Mouse (Mus musculus): Measurements from ENCODE around the gene BC051142. TPM values are rescaled to one million over a fixed set of nuclear protein-coding genes. Genes with fewer than 3 reads are reported as not detected.

BC051142 gene
- polyA plus RNA-seq, 1 experiment = 1.4 TPM

GRCm38 (mm10) chr17:34427597-34427996 lies 29.0 kb downstream of the BC051142 start:
- Histone ChIP-seq H3K27ac (ENCODE audit: control insufficient read depth, insufficient read depth, low read length) (no peak overlapping the region), H3K27me3 (ENCODE audit: control insufficient read depth, insufficient read depth, low read length) (no peaks in the 10 kb centered on the region), H3K36me3 (ENCODE audit: control insufficient read depth, insufficient read depth, low read length) (no peaks in the 10 kb centered on the region), H3K4me3 (ENCODE audit: control insufficient read depth, insufficient read depth, low read length) (no peak overlapping the region), H3K4me1 (replicated peaks; ENCODE audit: control insufficient read depth, insufficient read depth, low read length) (no peaks in the 10 kb centered on the region)
- DNase-seq = no peak
- TF ChIP-seq POLR2A (IDR thresholded peaks at IDR 0.05; ENCODE audit: control insufficient read depth, extremely low read depth, insufficient read depth, low read length, poor library complexity) (no peak), CTCF (IDR thresholded peaks at IDR 0.05; ENCODE audit: borderline replicate concordance, control insufficient read depth, extremely low read depth, insufficient read depth, low read length, poor library complexity) (no peak)

DNA sequence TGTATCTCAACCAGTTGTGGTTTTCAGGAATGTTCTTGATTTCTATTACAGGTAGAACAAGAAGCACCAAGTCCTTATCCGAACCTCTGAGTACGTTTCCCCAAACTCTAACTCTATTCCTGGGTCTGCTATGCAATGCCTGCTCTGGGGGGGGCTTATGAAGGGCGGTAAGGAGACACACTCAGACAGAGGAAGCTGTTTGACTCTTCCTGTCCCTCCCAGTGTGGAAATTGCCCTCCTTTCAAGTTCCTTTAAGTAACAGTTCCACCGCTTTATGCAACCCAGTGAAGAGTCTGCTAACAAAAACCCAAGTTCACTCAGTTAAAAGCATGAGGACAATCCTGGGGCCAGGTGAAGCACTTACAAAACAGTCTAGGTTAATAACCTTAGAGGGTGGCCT lies 38.5 kb downstream of the BC051142 start:
- Histone ChIP-seq H3K36me3 (ENCODE audit: control insufficient read depth, insufficient read depth, low read length) (no peaks in the 10 kb centered on the region), H3K27ac (ENCODE audit: control insufficient read depth, insufficient read depth, low read length) (no peak overlapping the region), H3K4me3 (ENCODE audit: control insufficient read depth, insufficient read depth, low read length) (no peak overlapping the region), H3K27me3 (ENCODE audit: control insufficient read depth, insufficient read depth, low read length) (no peaks in the 10 kb centered on the region), H3K4me1 (replicated peaks; ENCODE audit: control insufficient read depth, insufficient read depth, low read length) (0 out of 2 replicates have a peak, but pooled peaks cover 4% of the 10 kb centered on the region)
- WGBS = 13% methylated on average over 4 of the region's 4 CpGs
- TF ChIP-seq POLR2A (IDR thresholded peaks at IDR 0.05; ENCODE audit: control insufficient read depth, extremely low read depth, insufficient read depth, low read length, poor library complexity) = no peak
- TF ChIP-seq CTCF (IDR thresholded peaks at IDR 0.05; ENCODE audit: borderline replicate concordance, control insufficient read depth, extremely low read depth, insufficient read depth, low read length, poor library complexity) = no peak
- DNase-seq = no peak

DNA sequence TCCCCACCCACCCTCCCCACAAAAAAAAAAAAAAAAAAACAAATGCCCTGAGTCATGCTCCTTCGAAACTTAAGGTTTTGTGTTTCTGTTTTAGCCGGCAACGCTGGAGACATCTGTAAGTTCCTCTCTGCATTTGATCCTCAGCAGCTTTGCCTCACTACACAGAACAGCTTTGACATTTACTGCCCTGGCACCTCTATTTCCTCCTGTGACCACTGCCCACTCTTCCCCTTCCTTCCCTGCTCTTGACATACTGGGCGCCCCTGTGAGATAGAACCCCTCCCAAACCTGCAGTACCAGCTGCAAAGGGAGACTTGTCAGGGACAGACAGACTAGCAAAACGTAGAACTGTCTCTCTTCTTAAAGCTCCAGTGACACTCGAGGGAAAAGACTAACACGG lies 39.0 kb downstream of the BC051142 start:
- DNase-seq = no peak
- Histone ChIP-seq H3K4me1 (replicated peaks; ENCODE audit: control insufficient read depth, insufficient read depth, low read length) (0 out of 2 replicates have a peak, but pooled peaks cover 4% of the 10 kb centered on the region), H3K27ac (ENCODE audit: control insufficient read depth, insufficient read depth, low read length) (no peak overlapping the region), H3K4me3 (ENCODE audit: control insufficient read depth, insufficient read depth, low read length) (no peak overlapping the region), H3K36me3 (ENCODE audit: control insufficient read depth, insufficient read depth, low read length) (no peaks in the 10 kb centered on the region), H3K27me3 (ENCODE audit: control insufficient read depth, insufficient read depth, low read length) (no peaks in the 10 kb centered on the region)
- no peak for TF ChIP-seq POLR2A (IDR thresholded peaks at IDR 0.05; ENCODE audit: control insufficient read depth, extremely low read depth, insufficient read depth, low read length, poor library complexity)
- no peak for TF ChIP-seq CTCF (IDR thresholded peaks at IDR 0.05; ENCODE audit: borderline replicate concordance, control insufficient read depth, extremely low read depth, insufficient read depth, low read length, poor library complexity)
- 4% methylated on average over 7 of the region's 7 CpGs for WGBS

DNA sequence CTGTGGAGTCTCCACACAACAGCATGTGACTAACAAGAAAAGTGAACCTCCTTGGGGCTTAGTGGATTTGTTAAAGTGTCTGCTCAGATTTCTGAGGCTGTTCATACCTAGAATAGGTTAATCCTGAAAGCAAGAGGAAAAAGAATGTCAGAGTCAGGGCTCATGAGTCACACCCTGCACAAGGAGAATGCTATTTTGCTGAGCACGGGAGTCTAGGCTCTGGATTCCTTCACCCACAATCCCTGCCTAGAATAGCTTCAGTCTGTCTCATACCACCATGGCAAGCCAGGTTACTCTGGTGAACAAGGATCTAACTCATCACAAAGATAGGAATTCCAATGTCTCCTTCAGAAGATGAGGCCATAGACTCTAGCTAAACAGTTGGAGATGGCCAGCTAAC lies 40.0 kb downstream of the BC051142 start:
- H3K27ac ChIP-seq (ENCODE audit: control insufficient read depth, insufficient read depth, low read length) = no peak overlapping the region
- WGBS = 66% methylated on average over 1 of the region's 1 CpGs
- no peaks in the 10 kb centered on the region for H3K36me3 ChIP-seq (ENCODE audit: control insufficient read depth, insufficient read depth, low read length)
- no peak overlapping the region for H3K4me3 ChIP-seq (ENCODE audit: control insufficient read depth, insufficient read depth, low read length)
- H3K4me1 ChIP-seq (replicated peaks; ENCODE audit: control insufficient read depth, insufficient read depth, low read length) = 0 out of 2 replicates have a peak, but pooled peaks cover 4% of the 10 kb centered on the region
- DNase-seq = no peak
- no peaks in the 10 kb centered on the region for H3K27me3 ChIP-seq (ENCODE audit: control insufficient read depth, insufficient read depth, low read length)
- TF ChIP-seq CTCF (IDR thresholded peaks at IDR 0.05; ENCODE audit: borderline replicate concordance, control insufficient read depth, extremely low read depth, insufficient read depth, low read length, poor library complexity) = no peak
- TF ChIP-seq POLR2A (IDR thresholded peaks at IDR 0.05; ENCODE audit: control insufficient read depth, extremely low read depth, insufficient read depth, low read length, poor library complexity) = no peak

DNA sequence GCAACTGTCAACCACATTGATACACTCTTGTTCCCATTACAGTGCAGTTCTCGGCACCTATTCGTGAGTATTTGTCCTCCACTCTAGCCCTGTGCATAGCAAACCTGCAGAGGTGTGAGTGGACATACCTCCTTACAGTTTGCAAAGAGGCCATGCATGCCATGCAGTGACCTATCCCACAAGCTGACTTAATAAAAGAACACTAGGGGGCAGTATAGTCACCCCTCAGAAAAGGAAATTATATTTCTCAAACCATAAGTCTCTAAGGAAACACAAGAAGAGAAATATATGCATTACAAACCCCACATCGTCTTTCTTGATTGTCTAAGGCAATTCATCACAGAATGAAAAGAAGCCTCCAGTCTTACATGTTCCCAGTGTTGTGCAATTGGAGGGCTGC lies 41.2 kb downstream of the BC051142 start:
- Histone ChIP-seq H3K27ac (ENCODE audit: control insufficient read depth, insufficient read depth, low read length) (no peak overlapping the region), H3K4me1 (replicated peaks; ENCODE audit: control insufficient read depth, insufficient read depth, low read length) (0 out of 2 replicates have a peak, but pooled peaks cover 4% of the 10 kb centered on the region), H3K36me3 (ENCODE audit: control insufficient read depth, insufficient read depth, low read length) (no peaks in the 10 kb centered on the region), H3K4me3 (ENCODE audit: control insufficient read depth, insufficient read depth, low read length) (no peak overlapping the region), H3K27me3 (ENCODE audit: control insufficient read depth, insufficient read depth, low read length) (no peaks in the 10 kb centered on the region)
- TF ChIP-seq POLR2A (IDR thresholded peaks at IDR 0.05; ENCODE audit: control insufficient read depth, extremely low read depth, insufficient read depth, low read length, poor library complexity) = no peak
- 39% methylated on average over 3 of the region's 3 CpGs for WGBS
- no peak for DNase-seq

GRCm38 (mm10) chr17:34441990-34442389 lies 43.4 kb downstream of the BC051142 start:
- Histone ChIP-seq H3K4me3 (ENCODE audit: control insufficient read depth, insufficient read depth, low read length) (no peak overlapping the region), H3K4me1 (replicated peaks; ENCODE audit: control insufficient read depth, insufficient read depth, low read length) (0 out of 2 replicates have a peak, but pooled peaks cover 4% of the 10 kb centered on the region), H3K36me3 (ENCODE audit: control insufficient read depth, insufficient read depth, low read length) (no peaks in the 10 kb centered on the region), H3K27me3 (ENCODE audit: control insufficient read depth, insufficient read depth, low read length) (no peaks in the 10 kb centered on the region), H3K27ac (ENCODE audit: control insufficient read depth, insufficient read depth, low read length) (no peak overlapping the region)
- no peak for TF ChIP-seq CTCF (IDR thresholded peaks at IDR 0.05; ENCODE audit: borderline replicate concordance, control insufficient read depth, extremely low read depth, insufficient read depth, low read length, poor library complexity)
- no peak for TF ChIP-seq POLR2A (IDR thresholded peaks at IDR 0.05; ENCODE audit: control insufficient read depth, extremely low read depth, insufficient read depth, low read length, poor library complexity)
- WGBS = 91% methylated on average over 7 of the region's 7 CpGs
- DNase-seq = no peak

- no peak overlapping the region for H3K4me3 ChIP-seq (ENCODE audit: control insufficient read depth, insufficient read depth, low read length)
- no peak overlapping the region for H3K27ac ChIP-seq (ENCODE audit: control insufficient read depth, insufficient read depth, low read length)
- H3K27me3 ChIP-seq (ENCODE audit: control insufficient read depth, insufficient read depth, low read length) = no peaks in the 10 kb centered on the region
- TF ChIP-seq POLR2A (IDR thresholded peaks at IDR 0.05; ENCODE audit: control insufficient read depth, extremely low read depth, insufficient read depth, low read length, poor library complexity) (no peak), CTCF (IDR thresholded peaks at IDR 0.05; ENCODE audit: borderline replicate concordance, control insufficient read depth, extremely low read depth, insufficient read depth, low read length, poor library complexity) (no peak)
- no peaks in the 10 kb centered on the region for H3K4me1 ChIP-seq (replicated peaks; ENCODE audit: control insufficient read depth, insufficient read depth, low read length)
- no peak for DNase-seq
- WGBS = 24% methylated on average over 6 of the region's 6 CpGs
- H3K36me3 ChIP-seq (ENCODE audit: control insufficient read depth, insufficient read depth, low read length) = no peaks in the 10 kb centered on the region
Measured at GRCm38 (mm10) chr17:34448473-34449041, 49.9 kb downstream of the BC051142 start.
